Mouse (Mus musculus): ENCODE data around the gene Tm2d3.

Gene Tm2d3

GRCm38 (mm10) chr7:65690869-65691268 is at the start of gene Tm2d3:
Tm2d3 (plus strand) TSS chr7:65691169.
- DNase-seq (ENCODE audit: extremely low read depth, low read depth), result no peak

GRCm38 (mm10) chr7:65642371-65643304 is 48.3 kb upstream of the Tm2d3 start:
- DNase-seq (ENCODE audit: extremely low read depth, low read depth), result peak; percentile 49

DNA sequence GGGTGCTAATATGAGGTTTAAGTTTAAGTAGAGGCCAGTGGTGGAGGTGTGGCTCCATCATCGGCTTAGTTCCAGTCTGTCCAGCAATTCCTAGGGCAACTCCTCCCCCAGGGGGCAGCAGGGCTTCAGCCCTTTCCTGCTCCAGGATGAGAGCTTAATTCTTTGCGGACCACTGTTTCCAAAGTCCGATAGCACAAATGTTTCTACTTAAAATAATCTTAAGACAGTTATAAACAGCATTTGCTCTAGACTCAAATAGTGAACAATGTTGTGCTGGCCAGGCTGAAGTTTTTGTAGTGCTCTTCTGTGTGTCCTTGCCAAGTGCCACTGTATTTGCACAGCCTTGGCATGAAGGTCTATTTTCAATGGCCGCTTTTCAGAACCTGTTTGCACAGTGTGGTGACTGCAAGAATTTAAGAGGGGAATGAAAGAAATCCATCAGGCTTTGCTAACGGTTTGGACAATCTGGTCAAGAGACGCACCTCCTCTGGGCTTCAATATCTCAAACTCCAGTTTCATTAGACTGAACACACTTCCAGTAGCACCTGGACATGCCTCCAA is 47.0 kb upstream of the Tm2d3 start:
- DNase-seq (ENCODE audit: extremely low read depth, low read depth), result no peak

GRCm38 (mm10) chr7:65644643-65645351 is 46.2 kb upstream of the Tm2d3 start, which contains the start of gene Tarsl2:
Tarsl2 (plus strand) TSS chr7:65644898.
- peak; percentile 68 for DNase-seq (ENCODE audit: extremely low read depth, low read depth)

- DNase-seq (ENCODE audit: extremely low read depth, low read depth), result no peak
Observed at GRCm38 (mm10) chr7:65645996-65646395, 45.0 kb upstream of the Tm2d3 start.

GRCm38 (mm10) chr7:65650662-65651061 is 40.3 kb upstream of the Tm2d3 start:
- no peak for DNase-seq (ENCODE audit: extremely low read depth, low read depth)

GRCm38 (mm10) chr7:65657490-65658120 is 33.4 kb upstream of the Tm2d3 start:
- DNase-seq (ENCODE audit: extremely low read depth, low read depth), result no peak

DNA sequence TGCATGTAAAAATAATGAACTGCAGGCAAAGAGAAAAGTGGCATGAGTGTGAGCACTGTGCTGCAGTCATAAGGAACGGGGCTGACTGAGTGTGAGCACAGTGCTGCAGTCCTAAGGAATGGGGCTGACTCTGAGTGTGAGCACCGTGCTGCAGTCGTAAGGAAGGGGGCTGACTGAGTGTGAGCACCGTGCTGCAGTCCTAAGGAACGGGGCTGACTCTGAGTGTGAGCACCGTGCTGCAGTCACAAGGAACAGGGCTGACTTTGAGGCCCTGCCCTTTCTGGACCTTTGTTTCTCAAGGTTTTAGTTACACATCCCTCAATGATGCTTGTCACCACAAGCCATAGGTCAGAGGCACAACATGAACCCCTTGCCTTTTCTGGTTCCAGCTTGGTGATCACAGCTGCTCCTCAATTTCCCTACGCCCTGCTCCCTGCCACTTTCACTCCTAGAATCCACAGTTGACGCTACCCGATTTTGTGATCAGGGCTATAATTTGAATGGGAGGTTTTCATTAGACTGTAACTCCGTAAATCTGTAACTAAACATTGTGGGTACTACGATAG is 27.7 kb upstream of the Tm2d3 start:
- DNase-seq (ENCODE audit: extremely low read depth, low read depth), result no peak

- DNase-seq (ENCODE audit: extremely low read depth, low read depth), result no peak
Observed at GRCm38 (mm10) chr7:65663886-65664285, 27.1 kb upstream of the Tm2d3 start.

GRCm38 (mm10) chr7:65667491-65667890 is 23.5 kb upstream of the Tm2d3 start:
- DNase-seq (ENCODE audit: extremely low read depth, low read depth), result no peak

- DNase-seq (ENCODE audit: extremely low read depth, low read depth), result no peak
Observed at GRCm38 (mm10) chr7:65678050-65678449, 12.9 kb upstream of the Tm2d3 start.

DNA sequence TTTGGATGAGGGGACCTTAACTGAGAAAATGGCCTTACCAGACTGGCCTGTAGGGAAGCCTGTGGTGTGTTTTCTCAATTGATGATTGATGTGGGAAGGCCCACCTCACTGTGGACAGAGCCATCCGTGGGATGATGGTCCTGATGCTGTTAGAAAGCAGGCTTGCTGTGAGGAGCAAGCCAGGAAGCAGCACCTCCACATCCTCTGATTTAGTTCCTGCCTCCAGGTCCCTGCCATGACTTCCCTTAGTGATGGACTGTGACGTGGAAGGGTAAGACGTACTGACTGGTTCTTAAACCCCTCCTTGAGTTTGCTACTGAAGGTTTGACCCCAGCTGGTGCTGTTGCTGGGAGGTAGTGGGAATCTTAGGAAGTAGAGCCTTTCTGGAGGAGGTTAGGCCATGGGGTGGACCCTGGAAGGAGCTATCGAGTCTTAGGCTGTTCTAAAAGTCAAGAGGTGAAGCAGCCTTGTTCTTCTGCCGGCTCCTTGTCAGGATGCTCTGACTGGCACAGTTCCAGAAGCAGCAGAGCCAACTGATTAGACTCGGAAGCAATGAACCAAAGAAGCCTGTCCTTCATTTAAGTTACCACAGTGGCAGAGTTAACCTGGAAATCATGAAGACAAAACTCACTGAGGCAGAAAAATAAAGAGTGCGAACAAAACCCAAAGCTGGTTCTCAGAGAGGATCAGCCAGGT is 11.9 kb upstream of the Tm2d3 start:
- DNase-seq (ENCODE audit: extremely low read depth, low read depth), result no peak

DNA sequence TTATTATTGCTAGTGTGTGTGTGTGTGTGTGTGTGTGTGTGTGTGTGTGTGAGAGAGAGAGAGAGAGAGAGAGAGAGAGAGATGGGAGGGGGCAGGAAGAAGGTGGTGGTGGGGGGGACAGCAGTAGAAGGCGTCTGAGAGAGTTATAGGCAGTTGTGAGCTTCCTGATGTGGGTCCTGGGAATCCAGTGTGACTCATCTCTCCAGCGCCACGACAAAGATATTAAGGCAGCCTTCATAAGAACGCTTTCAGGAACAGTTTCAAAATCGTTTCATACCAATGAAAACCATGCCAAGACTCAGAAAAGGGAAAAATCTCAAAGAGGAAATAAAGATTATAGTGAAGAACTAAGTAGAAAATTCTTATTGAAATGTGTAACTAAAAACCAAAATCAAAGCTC is 9.8 kb upstream of the Tm2d3 start:
- DNase-seq (ENCODE audit: extremely low read depth, low read depth), result no peak

- no peak for DNase-seq (ENCODE audit: extremely low read depth, low read depth)
Observed at GRCm38 (mm10) chr7:65684256-65684835, 6.6 kb upstream of the Tm2d3 start.

GRCm38 (mm10) chr7:65686664-65687063 is 4.3 kb upstream of the Tm2d3 start:
- no peak for DNase-seq (ENCODE audit: extremely low read depth, low read depth)

- no peak for DNase-seq (ENCODE audit: extremely low read depth, low read depth)
Observed at GRCm38 (mm10) chr7:65691929-65692605, 1.1 kb downstream of the Tm2d3 start.

DNA sequence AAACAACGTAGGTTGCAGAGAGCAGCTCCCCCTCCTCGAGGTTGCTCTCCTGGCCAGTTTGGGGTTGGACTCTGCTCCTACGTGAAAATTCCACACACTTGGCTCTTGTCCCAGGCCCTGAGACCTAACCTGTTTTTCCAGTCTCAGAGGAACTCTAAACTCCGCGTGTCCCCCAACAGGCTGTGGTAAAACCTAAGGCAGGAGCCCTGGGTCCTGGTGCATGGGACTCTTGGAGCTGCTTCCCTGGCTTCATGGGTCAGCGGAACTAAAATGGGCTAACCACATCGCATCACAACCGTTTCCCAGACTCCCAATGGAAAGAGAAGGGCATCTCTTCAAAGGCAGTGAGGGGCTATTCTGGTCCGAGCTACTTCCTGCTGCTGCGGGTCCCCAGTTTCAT is 1.9 kb downstream of the Tm2d3 start:
- no peak for DNase-seq (ENCODE audit: extremely low read depth, low read depth)

DNA sequence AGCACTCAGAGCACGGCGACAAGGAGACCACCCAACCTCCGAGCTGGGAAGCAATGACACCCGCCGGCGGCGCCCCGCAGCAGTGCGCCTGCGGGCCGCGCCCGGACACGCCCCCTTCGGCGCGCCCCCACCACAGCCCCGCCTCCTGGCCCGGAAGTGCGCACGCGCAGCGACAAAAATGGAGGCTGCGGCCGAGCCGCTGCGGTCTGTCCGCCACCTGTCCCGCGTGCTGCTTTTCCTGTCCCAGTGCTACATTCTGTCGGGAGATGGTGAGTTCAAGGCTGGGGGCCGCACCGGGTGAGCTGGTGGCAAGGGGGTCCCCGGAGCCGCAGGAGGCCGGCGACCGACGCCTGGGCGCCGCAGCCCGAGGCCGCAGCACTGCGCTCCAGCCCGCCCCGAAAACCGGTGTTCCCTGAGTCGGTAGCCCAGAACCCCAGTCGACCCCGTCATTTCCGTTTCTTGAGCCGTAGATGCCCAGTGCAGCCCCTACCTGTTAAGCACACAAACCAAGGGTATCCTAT is 2.4 kb downstream of the Tm2d3 start:
- DNase-seq (ENCODE audit: extremely low read depth, low read depth), result peak; percentile 32

- DNase-seq (ENCODE audit: extremely low read depth, low read depth), result no peak
Observed at GRCm38 (mm10) chr7:65696450-65696849, 5.5 kb downstream of the Tm2d3 start.

DNA sequence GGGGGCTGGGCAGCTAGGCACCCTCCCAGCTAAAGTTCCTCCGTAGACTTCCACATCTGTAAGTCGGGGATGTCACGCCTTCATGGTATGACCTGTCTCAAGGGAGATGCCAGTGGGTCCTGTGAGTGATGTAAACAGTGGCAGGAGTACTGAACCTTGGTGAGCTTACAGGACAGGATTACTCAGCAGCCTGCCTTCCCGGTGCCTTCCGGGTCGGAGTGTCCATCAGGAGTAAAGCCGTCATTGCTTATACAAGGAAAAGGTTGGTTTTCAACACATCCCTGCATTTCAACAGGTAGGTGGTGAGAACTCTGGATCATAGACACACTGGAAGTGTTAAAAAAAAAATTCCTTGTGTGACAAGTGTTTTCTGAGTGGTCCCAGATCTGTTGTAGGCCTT is 11.1 kb downstream of the Tm2d3 start:
- DNase-seq (ENCODE audit: extremely low read depth, low read depth), result no peak
